Mouse (Mus musculus): ENCODE measurements at regions not wholly inside any gene's neighbourhood (a gene's known extent, or its start where the extent isn't known, plus 50 kb on each side); places are given as distances from the start of the nearest gene placed in this dataset.

- TF ChIP-seq CTCF (IDR thresholded peaks at IDR 0.05; ENCODE audit: control insufficient read depth, insufficient read depth, low read length) (no peak), POLR2A (IDR thresholded peaks at IDR 0.05; ENCODE audit: borderline replicate concordance, control insufficient read depth, low read depth, low read length) (no peak)
Measured at GRCm38 (mm10) chr7:117003167-117003566, 377.6 kb upstream of the Xylt1 start.
